21 mouse cellular contexts compared by ENCODE assay signal in the genomic region with DNA sequence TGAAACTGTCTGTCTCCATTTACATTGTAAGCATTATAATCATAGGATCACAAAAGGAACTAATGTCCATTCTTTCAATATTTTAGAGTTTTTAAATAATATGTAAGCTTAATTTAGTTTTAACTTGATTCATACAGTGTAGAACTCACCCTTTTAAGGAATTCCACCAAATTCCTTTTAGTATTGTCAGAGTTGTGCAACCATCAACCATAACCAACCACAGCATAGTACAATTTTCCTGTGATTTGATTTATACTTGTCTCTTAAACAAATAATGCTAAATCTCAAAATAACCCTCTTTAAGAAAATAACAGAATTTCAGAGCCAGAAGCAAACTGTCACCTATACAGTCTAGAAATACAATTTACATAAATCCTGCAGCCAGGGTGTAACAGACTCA.
"Had no signal": no experiment of that assay in that cellular context is flagged by ENCODE, and none has a peak within 500 bp of the region (broad histone marks: within the 10 kb centered on the region; RNA-seq: fewer than 3 reads in every experiment).

No protein-coding gene starts in this region.

- H3K27me3 ChIP-seq: kidney, embryonic 15.5 days; limb, embryonic 12.5 days; limb, embryonic 15.5 days; neural tube, embryonic 12.5 days; neural tube, embryonic 15.5 days had no signal

- DNase-seq: kidney, postnatal 10 days; kidney, postnatal 4 days; left cerebral cortex, postnatal 4 days; liver, postnatal 0 days; lung, embryonic 14.5 days; lung, postnatal 4 days; midbrain, embryonic 14.5 days; right cerebral cortex, adult 18-20 months; right cerebral cortex, postnatal 14 days; right cerebral cortex, postnatal 4 days; thymus, postnatal 25 days had no signal

- H3K36me3 ChIP-seq: kidney, embryonic 15.5 days; limb, embryonic 12.5 days; limb, embryonic 15.5 days; neural tube, embryonic 12.5 days; neural tube, embryonic 15.5 days had no signal

- H3K4me2 ChIP-seq: kidney, embryonic 15.5 days; limb, embryonic 12.5 days; limb, embryonic 15.5 days; liver, embryonic 11.5 days; lung, embryonic 14.5 days; midbrain, embryonic 11.5 days; neural tube, embryonic 12.5 days; neural tube, embryonic 15.5 days had no signal

- H3K27ac ChIP-seq: kidney, embryonic 15.5 days; limb, embryonic 12.5 days; limb, embryonic 15.5 days; liver, embryonic 14.5 days; neural tube, embryonic 12.5 days; neural tube, embryonic 15.5 days; stomach, postnatal 0 days had no signal

- H3K9me3 ChIP-seq: kidney, embryonic 15.5 days; limb, embryonic 12.5 days; limb, embryonic 15.5 days; neural tube, embryonic 12.5 days; neural tube, embryonic 15.5 days had no signal

- H3K9ac ChIP-seq: kidney, embryonic 15.5 days; limb, embryonic 12.5 days; limb, embryonic 15.5 days; liver, embryonic 14.5 days; liver, postnatal 0 days; lung, embryonic 14.5 days; neural tube, embryonic 12.5 days; neural tube, embryonic 15.5 days had no signal

- H3K4me3 ChIP-seq: kidney, embryonic 15.5 days; limb, embryonic 12.5 days; limb, embryonic 15.5 days; neural tube, embryonic 12.5 days; neural tube, embryonic 15.5 days had no signal

- H3K4me1 ChIP-seq: kidney, embryonic 15.5 days; limb, embryonic 15.5 days; neural tube, embryonic 12.5 days; neural tube, embryonic 15.5 days had no signal

- ATAC-seq: liver, postnatal 0 days; lung, postnatal 0 days had no signal
